Mouse (Mus musculus) forebrain, postnatal 0 days (tissue): ENCODE results near the gene Cbll1. TPM values are rescaled to one million over a fixed set of nuclear protein-coding genes. Genes with fewer than 3 reads are reported as not detected.

Experiments
- ATAC-seq: fragments of 200-750 bp; cut with Nextera tagmentation; 2 replicates; pipeline ENCODE4 v1.8.0; 2017; ENCODE audit warnings: mild to moderate bottlenecking, moderate library complexity
- DNase-seq: peaks from one replicate; pipeline ENCODE4 v3.0.0-alpha.2; 2015
- H3K27ac ChIP-seq: fragments of 300-500 bp; sonication (generic); 2 replicates; pipeline ENCODE4 v1.5.1; 2014; ENCODE audit warnings: low read depth, mild to moderate bottlenecking, antibody characterized with exemption, low read length, moderate library complexity, mixed read lengths
- H3K27me3 ChIP-seq: fragments of 300-500 bp; sonication (generic); 2 replicates; pipeline ENCODE4 v1.6.1; 2014; ENCODE audit warnings: mild to moderate bottlenecking, low read length, mixed read lengths; ENCODE audit not compliant: insufficient read depth
- H3K36me3 ChIP-seq: fragments of 300-500 bp; sonication (generic); 2 replicates; pipeline ENCODE4 v1.6.1; 2014; ENCODE audit warnings: mild to moderate bottlenecking, moderate library complexity; ENCODE audit not compliant: insufficient read depth
- H3K4me1 ChIP-seq: fragments of 300-500 bp; sonication (generic); 2 replicates; pipeline ENCODE4 v1.6.1; 2014; ENCODE audit warnings: antibody characterized with exemption; ENCODE audit not compliant: insufficient read depth
- H3K4me2 ChIP-seq: fragments of 300-500 bp; sonication (generic); 2 replicates; pipeline ENCODE4 v1.6.1; 2014; ENCODE audit warnings: low read depth, mild to moderate bottlenecking, moderate library complexity
- H3K4me3 ChIP-seq: fragments of 300-500 bp; sonication (generic); 2 replicates; pipeline ENCODE4 v1.5.1; 2014; ENCODE audit warnings: low read depth, low read length, mixed read lengths
- H3K9ac ChIP-seq: fragments of 300-500 bp; sonication (generic); 2 replicates; pipeline ENCODE4 v1.6.1; 2014; ENCODE audit warnings: mild to moderate bottlenecking
- H3K9me3 ChIP-seq: fragments of 300-500 bp; sonication (generic); 2 replicates; pipeline ENCODE4 v1.6.1; 2016; ENCODE audit warnings: low read length
- CTCF ChIP-seq: sonication (generic); IDR thresholded peaks from 2 replicates; pipeline ENCODE4 v1.5.1; 2016; ENCODE audit warnings: antibody characterized with exemption, control low read depth, low read depth
- WGBS: fragments of 180-500 bp; shearing (Covaris S2); extraction: QIAGEN DNeasy Blood & Tissue Kit; methylation state at CpG from one replicate; pipeline ENCODE4 v1.1.7; 2014; 5-methylcytosine and 5-hydroxymethylcytosine counted together
- polyA plus RNA-seq: library from polyadenylated mRNA; unstranded; fragments of >200 nt; fragmentation: Nextera tagmentation; extraction: Ambion mirVana; gene quantifications from 2 replicates; pipeline ENCODE4 v1.2.1, GENCODE M21; 2015
- total RNA-seq: library from RNA; depleted of rRNA; stranded (reverse); fragments of >200 nt; gene quantifications from 2 replicates; pipeline ENCODE4 v1.2.3, GENCODE M21; 2014

Cbll1 gene
- total and polyA plus RNA-seq, 2 experiments from 2014 or later: 18.1 to 25.9 TPM

GRCm38 (mm10) chr12:31534060-31534843 lies 34.8 kb upstream of the Cbll1 start:
- peak; percentile 55 for ATAC-seq
- Histone ChIP-seq H3K9ac (no peak overlapping the region), H3K27ac (no peak overlapping the region), H3K4me1 (no peaks in the 10 kb centered on the region; the same call in 1 of the 2 replicates), H3K9me3 (no peaks in the 10 kb centered on the region), H3K27me3 (no peaks in the 10 kb centered on the region), H3K4me3 (no peak overlapping the region), H3K36me3 (no peaks in the 10 kb centered on the region), H3K4me2 (no peak overlapping the region)
- DNase-seq: no peak
- no peak for TF ChIP-seq CTCF
- 31% methylated on average over 11 of the region's 11 CpGs for WGBS

- H3K9ac ChIP-seq: no peak overlapping the region
- no peaks in the 10 kb centered on the region for H3K27me3 ChIP-seq
- TF ChIP-seq CTCF: no peak
- ATAC-seq (peak; percentile 58; the same call in 1 of the 2 replicates), DNase-seq (peak; percentile 31)
- H3K4me1 ChIP-seq: no peaks in the 10 kb centered on the region; the same call in 1 of the 2 replicates
- WGBS: 42% methylated on average over 10 of the region's 10 CpGs
- no peaks in the 10 kb centered on the region for H3K9me3 ChIP-seq
- H3K4me3 ChIP-seq: no peak overlapping the region
- no peak overlapping the region for H3K4me2 ChIP-seq
- H3K27ac ChIP-seq: peak overlapping the region; percentile 54
- H3K36me3 ChIP-seq: no peaks in the 10 kb centered on the region
These were observed 33.9 kb upstream of the Cbll1 start for GRCm38 (mm10) chr12:31533218-31533908.

GRCm38 (mm10) chr12:31532054-31532453 lies 32.6 kb upstream of the Cbll1 start:
- H3K9me3 ChIP-seq: no peaks in the 10 kb centered on the region
- no peak for ATAC-seq
- no peak for TF ChIP-seq CTCF
- DNase-seq: no peak
- 77% methylated on average over 14 of the region's 14 CpGs for WGBS
- H3K4me3 ChIP-seq: no peak overlapping the region
- no peaks in the 10 kb centered on the region; the same call in 1 of the 2 replicates for H3K4me1 ChIP-seq
- H3K27ac ChIP-seq: no peak overlapping the region
- no peak overlapping the region for H3K4me2 ChIP-seq
- H3K36me3 ChIP-seq: no peaks in the 10 kb centered on the region
- no peaks in the 10 kb centered on the region for H3K27me3 ChIP-seq
- H3K9ac ChIP-seq: no peak overlapping the region

- 33% methylated on average over 6 of the region's 6 CpGs for WGBS
- DNase-seq (no peak), ATAC-seq (peak; percentile 62)
- H3K4me2 ChIP-seq: no peak overlapping the region
- no peaks in the 10 kb centered on the region for H3K36me3 ChIP-seq
- H3K9me3 ChIP-seq: no peaks in the 10 kb centered on the region
- no peak for TF ChIP-seq CTCF
- no peaks in the 10 kb centered on the region for H3K27me3 ChIP-seq
- H3K9ac ChIP-seq: no peak overlapping the region
- H3K4me3 ChIP-seq: no peak overlapping the region
- no peaks in the 10 kb centered on the region for H3K4me1 ChIP-seq
- no peak overlapping the region for H3K27ac ChIP-seq
These were observed 28.0 kb upstream of the Cbll1 start for GRCm38 (mm10) chr12:31527407-31527806.

- no peak overlapping the region for H3K4me2 ChIP-seq
- DNase-seq (peak; percentile 50), ATAC-seq (peak; percentile 87)
- H3K36me3 ChIP-seq: no peaks in the 10 kb centered on the region
- H3K27me3 ChIP-seq: no peaks in the 10 kb centered on the region
- WGBS: 49% methylated on average over 3 of the region's 3 CpGs
- no peak overlapping the region for H3K9ac ChIP-seq
- TF ChIP-seq CTCF: no peak
- H3K27ac ChIP-seq: peak overlapping the region; percentile 46; the same call in 1 of the 2 replicates
- no peak overlapping the region for H3K4me3 ChIP-seq
- no peaks in the 10 kb centered on the region for H3K9me3 ChIP-seq
- H3K4me1 ChIP-seq: no peaks in the 10 kb centered on the region
These were observed 22.0 kb upstream of the Cbll1 start for GRCm38 (mm10) chr12:31521371-31521770.

- Histone ChIP-seq H3K4me2 (no peak overlapping the region), H3K4me3 (no peak overlapping the region), H3K36me3 (no peaks in the 10 kb centered on the region), H3K9me3 (no peaks in the 10 kb centered on the region), H3K27ac (no peak overlapping the region), H3K9ac (no peak overlapping the region), H3K27me3 (no peaks in the 10 kb centered on the region), H3K4me1 (no peaks in the 10 kb centered on the region)
- DNase-seq (peak; percentile 64), ATAC-seq (peak; percentile 66)
- no peak for TF ChIP-seq CTCF
- 51% methylated on average over 6 of the region's 6 CpGs for WGBS
These were observed 20.7 kb upstream of the Cbll1 start for GRCm38 (mm10) chr12:31520119-31520518.
